Mouse (Mus musculus) cerebellum, adult 9-11 months (tissue): ENCODE measurements around the gene Mroh2a.

Experiments
- DNase-seq: peaks from one replicate; pipeline ENCODE4 v3.0.0; 2022

The Mroh2a gene

DNA sequence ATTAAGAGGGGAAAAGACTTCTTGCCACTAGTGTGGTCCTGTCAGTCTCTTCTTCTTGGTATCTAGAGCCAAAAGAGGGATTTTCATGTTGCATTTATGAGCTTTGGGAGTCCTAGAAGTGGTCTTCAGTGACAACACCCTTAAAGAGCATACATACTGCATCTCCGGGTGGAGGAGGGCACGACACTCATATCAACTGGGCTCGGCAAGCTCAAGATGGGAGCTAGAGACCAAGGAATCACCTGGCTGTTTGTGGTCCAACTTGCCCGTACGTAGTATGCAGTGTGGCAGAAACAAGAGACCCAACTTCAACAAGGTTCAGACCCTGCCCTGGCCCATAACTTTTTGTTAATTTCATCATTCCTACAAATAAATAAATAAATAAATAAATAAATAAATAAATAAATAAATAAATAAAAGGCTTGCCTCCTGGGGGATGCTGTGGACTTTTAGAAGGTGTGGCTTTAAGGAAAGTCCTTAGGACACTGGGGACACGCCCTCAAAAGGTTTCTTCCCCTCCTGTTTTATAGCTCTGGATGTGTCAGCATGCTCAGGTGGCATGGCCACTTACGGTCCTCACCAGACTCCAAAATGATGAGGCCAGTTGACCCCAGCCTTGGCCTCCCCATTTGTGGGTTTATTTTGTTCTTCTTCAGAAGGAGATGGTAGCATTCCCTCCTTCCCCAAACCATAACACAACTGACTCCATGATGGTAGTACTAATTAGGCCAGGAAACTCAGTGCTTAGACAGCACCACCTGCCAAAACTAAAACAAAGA lies 70.9 kb downstream of the Mroh2a start:
- no peak for DNase-seq

DNA sequence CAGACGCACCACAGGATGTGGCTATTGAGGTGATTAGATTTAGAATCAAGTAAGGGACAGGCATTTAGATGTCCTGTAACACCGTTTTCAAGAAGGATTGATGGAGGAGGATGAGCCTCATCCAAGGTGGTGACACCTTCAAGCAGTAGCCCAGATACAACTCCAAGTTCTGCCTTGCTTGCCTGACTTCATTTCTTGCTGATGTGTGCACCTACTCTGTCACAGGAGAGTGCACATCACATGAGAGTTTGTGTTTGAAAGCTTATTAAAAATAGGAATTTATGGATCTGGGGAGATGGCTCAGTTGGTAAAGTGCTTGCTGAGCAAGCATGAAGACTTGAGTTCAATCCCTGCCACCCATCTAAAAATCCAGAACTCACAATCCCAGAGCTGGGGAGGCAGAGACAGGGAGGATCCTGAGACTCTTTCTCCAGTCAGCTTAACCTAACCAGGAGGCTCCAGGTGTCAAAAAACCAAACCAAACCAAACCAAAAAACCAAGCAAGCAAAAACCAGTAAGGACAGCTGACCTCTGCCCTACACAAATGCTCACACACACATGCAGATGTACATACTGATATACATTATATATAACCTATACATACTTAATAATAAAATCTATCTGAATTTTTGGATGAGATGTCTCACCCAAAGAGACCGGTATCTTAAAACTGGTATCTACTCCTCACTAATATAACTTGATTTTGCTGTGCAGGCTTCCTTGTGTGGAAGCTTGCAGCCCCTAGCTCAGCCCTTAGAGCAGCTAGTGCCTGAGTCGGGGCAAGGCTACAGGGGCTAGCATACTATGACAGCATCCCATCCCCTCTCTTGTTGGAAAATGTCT lies 72.1 kb downstream of the Mroh2a start:
- no peak for DNase-seq

DNA sequence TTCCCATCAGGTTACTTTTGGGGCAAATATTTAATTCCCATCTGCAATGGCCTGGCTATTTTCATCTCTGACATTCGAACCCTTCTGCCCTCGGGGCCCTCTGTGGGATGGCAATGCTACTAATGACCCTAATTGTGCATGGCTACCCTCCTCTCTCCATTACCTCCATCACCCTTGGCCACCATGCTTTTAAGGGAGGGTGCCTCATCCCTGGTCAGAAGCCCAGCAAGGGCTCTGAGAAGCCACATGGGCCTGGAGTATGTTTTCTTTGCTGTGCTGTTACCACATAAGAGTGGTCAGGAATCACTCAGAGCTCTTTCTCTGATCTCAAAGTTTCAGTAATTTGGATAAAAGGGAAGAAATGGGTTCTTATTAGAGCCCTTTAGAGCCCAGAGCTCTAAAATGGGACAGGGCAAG lies 72.8 kb downstream of the Mroh2a start:
- DNase-seq: no peak

DNA sequence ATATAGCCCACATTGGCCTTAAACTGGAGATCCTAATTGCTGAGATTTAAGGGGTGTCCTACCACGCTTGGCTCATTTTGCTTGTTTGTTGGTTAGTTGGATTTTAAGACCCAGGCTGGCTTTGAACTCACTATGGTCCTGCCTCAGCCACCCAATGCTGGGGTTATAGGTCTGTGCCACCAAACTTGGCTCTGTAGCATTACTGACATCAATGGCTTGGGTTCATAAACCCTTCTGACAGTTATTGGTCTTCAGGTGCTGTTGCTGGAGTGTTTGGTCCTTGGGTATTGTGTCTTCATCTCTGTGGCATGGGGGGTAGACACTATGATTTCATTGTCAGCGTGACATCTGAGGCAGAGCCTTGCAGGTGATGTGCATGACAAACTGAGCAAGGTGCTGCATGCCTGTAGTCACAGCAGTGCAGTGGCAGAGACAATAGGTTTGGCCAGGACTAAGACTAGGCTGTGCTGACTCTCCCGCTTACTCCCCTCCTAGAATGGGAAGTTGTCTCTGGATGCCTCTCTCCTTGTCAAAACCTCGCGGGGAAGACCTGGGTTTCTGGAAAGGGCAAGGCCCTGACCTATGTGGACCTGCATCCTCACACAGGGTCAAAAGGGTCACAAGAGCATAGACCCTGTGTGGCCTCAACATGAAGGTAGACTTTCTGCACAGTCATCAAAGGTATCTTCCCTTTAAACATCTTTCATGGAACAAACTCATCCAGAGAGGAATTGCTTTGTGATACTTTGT lies 73.7 kb downstream of the Mroh2a start:
- DNase-seq: no peak

DNA sequence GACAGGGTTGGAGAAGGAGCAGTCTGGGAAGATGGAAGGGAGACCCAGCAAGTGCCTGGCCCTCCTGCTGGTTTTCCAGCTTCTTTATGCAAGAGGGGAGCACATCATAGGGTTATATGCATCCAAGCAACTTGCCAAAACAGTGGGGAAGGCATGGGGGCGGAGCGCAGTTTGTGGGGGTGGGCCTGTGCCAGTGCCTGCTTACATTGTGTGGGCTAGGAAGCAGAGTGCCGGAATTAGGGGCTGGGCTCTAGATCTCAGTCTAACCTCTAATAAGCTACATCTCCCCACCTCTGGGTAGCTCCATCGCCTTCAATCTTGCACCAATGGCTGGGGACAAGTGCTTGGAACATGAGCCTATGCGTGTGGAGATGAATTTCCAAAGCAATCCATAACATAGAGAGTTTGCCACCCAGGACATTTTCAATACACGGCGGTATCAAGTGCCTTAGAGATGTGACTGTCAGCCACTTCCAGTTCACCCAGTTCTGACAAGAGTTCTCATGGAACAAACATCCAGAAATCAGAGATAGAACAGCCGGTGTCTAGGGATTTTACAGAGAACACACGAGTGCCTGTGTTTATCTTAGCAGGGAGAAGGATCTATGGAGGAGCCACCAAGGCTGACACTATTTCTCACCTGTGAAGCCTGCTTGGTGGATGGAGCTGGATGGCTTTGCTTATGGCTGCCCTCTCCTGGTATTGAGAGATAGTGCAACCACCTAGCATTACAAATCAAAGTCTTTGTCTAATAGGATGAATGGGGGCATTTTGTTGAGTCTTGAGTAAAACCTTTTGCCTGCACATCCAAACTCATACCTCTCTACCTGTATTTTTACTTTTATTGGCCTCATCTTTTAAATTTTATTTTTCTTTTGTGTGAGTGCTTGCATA lies 74.6 kb downstream of the Mroh2a start:
- DNase-seq: no peak

DNA sequence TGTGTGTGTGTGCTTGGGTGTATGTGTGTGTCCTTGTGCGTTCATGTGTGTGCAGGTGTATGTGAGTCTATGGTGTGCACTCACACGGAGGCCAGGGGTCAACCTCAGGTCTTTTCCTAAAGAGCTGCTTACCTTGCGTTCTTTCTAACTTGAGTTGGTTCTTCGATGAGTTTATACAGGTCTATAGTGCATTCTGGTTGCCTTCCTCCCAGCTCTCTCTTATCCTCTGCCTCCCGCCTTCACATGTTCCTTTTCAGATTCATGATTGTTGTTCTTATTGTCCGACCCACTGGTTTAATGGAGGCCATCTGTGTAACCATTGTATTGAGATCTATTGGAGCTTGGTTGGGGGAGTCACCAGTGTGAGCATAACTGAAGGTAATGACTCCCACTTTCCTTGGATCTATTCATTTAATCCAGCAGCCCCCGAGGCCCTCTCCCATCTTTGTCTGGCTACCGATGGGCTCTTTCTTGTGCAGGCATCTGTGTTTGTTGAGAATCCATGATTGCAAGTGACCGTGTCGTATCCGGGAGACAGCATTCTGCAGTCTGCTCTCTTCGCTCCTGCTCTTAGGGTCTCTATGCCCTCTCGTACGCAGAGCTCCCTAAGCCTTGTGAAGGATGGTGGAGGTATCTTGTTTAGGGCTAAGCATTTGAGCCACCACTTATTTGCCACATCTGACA lies 75.4 kb downstream of the Mroh2a start:
- DNase-seq: no peak

DNA sequence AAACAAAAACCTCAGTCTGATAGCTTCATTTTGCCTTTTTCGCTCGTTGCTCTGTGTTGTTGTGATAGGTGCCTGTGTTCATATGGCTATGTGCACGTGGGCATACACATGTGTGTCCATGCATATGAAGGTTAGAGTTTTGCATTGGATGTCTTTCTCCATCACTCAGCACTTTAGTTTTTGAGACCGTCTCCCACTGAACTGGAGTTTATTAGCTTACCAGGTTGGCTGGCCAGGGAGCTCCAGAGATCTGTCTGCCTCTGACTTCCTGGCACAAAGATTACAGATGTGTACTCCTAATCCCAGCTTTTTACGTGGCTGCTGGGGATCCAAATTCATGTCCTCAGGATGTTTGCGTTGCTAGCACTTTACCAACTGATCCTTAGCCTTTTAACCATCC lies 77.0 kb downstream of the Mroh2a start:
- DNase-seq: no peak

DNA sequence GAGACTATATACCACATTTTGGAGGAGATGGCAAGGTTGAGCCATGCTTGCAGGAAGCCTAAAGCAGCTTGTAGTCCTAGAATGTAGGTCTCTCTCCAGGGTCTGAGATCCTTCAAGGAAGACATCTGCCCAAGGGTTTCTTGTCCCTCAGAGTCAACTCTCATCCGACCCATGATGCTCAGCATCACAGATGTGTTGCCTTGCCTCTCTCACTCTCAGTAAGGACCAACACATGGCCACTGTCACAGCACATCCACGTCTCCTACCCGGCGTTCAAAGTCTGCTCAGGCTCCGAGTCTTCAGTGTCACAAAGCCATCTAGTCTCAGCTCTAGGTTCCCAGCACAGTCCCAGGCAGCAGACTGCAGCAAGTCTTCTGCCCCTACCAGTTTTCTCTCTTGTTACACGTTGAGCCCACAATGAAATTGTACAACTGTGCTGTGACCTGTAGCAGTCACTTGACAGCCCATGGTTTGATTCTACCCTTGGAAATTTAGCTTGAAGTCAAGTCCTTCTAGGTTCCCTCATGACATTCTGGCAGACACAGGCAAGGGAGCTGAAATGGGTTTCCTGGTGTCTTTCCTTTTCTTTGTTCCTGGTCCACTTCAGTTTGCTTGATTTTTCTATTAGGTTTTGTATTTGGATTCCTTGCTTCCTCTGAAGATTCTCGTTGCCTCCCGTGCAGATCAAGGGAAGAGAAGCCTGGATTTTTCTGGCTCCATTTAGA lies 77.6 kb downstream of the Mroh2a start:
- DNase-seq: no peak

DNA sequence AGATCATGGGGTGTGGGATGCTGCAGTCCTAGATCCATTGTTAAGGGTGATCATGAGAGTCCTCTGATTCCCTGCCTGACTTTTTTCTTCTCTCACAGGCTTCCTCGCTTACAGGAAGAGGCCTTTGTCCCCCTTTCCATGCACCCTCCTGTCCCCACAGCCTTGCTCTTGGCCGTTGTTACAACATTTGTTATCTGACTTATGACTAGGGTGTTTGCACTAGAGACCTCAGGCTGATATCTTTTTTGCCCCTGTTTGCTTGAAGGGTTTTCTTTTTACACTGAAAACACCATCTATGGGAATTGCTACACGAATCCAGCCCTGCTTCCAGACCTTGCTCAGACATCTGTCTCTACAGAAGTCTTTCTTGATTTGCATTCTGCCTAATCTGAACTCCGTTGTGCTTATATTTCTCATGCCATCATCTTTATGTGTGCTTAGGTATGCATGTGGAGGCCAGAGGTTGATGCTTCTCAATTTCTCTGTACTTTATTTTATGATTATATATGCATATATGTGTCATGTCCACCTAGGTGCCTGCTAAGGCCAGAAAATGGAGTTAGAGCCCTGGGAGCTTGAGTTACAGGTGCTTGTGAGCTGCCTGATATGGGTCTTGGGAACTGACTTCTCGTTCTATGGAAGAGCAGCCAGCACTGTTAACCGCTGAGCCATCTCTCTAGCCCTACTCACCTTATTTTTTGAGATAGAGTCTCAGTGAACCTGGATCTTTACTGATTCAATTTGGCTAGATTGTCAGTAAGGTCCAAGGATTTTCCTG lies 78.4 kb downstream of the Mroh2a start:
- DNase-seq: no peak

DNA sequence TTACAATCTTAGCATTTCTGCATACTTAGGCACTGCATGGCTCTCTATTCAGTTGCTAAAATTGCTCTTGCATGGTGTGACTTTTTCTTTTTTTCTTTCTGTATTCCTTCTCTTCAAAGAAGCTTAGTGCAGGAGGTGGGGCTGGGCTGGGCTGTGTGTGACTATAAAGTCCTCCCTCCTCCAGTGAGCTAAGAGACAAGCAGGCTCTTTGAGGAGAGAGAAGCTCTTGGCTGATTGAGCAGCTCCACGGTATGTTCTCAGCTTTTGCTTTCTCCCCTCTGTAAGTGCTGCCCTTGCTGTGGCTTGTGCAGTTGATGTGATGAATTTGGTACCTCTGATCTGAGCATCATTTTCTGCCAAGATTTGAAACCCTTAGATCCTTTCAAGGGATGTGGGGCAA lies 79.8 kb downstream of the Mroh2a start:
- DNase-seq: no peak

DNA sequence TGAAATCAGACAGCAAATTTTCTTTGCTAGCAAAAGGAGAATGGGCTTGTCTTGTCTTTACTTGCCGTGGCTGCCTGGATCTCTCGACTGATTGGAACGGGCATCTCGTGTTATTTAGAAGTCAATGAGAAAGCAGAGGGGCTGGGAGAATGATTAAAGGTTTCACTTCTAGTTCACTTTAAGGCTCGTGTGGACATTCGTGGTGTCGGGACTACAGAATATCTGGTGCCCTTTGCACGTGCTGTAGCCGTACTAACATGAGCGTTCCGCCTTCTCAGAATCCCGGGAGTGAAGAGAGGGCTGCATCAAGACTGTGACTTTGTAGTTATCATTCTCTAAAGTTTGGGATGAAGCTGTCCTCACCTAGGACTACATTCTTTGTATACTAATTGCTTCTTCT lies 80.4 kb downstream of the Mroh2a start:
- no peak for DNase-seq

DNA sequence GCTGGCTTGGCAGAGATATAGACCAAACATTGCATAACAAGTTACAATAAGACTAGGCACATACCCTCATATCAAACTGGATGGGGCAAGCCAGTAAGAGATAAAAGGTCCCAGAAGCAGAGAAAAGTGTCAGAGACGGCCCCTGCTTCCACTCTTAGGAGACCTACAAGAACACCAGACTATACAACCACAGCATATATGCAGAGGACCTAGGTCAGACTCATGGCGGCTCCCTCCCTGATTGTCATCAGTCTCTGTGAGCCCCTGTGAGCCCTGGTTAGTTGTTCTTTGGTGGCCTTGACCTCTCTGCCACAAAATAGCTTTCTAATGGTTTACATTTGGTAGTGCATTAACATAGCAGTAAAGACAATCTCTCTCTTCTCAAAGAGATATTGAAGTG lies 82.2 kb downstream of the Mroh2a start:
- no peak for DNase-seq

DNA sequence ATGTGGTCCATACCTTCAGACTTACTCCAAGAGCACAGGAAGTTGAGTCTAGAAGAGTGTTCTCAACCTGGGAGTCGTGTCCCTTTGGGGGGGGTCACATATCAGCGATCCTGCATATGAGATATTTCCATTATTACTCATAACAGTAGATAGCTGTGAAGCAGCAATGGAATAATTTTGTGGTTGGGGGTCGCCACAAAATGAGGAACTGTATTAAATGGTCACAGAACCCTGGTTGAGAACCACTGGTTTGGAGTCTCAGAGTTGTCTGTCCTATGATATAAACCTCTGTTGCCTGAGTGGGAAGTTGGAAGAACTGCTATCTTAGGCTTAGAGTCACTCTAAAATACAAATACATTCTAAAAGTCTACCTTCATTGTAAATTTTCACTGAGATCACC lies 83.1 kb downstream of the Mroh2a start:
- DNase-seq: no peak

DNA sequence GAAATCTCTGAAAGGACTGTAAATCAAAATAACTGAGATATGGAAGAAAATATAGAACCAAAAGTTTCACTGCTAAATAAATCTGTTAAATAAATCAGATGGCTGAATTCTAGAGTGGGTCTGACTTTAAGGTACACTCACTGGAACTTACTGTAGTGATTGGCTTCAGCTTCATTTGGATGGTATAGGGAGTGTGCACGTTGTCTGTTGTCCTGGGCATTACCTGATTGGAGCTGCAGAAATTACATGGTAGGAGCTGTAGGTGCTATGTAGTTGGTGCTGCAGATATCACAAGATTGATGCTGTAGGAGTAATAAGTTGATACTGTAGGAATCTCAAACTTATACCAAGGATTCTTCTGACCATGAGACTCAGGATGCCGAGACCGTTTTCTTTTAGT lies 83.6 kb downstream of the Mroh2a start:
- no peak for DNase-seq
